Mouse (Mus musculus) kidney, adult 8-10 months (tissue): Measurements from ENCODE around the gene Tyms.
A peak's percentile ranks its signal among the peaks of the same experiment; 100 is the strongest.

Experiments used
- DNase-seq, 2 experiments: peaks; one replicate each; pipeline ENCODE4 v3.0.0; 2022

Gene Tyms

DNA sequence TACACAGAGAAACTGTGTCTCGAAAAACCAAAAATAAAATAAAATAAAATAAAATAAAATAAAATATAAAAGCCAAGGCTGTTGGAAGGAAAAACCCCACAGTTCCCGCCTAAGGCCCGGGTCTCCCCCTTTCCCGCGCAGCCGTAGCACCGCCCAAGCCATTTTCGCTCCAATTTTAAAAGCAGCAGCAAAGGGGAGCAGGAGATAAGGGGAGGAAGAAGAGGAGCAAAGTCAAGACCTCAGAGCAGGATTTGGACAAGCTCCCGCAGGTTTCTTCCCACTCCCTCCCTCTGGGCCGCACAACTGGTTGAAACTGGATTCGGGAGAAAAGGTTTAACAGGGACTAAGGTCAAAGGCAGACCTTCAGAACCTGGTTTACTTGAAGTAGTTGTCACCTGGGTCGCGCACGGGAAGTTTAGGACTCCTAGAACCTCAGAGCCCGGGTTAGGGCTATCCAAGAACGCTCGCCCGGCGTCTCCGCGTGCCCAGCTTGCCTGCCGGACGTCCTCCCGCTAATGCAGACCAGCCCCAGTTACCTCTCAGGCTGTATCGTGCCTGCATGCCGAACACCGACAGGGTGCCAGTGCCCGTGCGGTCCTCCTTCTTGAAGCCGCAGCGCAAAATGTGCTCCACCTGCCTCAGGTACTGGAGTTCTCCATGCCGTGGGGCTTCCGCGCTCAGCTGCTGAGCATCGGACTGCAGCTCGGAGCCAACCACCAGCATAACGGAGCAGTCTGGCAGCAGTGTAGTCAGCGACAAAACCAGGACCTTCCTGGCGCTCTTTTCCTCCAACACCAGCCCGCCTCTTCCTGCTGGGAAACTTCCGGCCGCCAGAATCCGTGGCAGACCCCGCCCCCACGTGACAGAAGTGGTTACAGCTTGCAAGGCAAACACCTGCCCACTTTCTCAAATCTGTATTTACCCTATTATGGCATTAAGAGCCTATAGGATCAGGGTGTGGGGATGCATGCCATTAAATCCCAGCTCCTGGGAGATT, at the start of gene Tyms:
TSS of gene Tyms (minus strand) at position 793 of the 997 bp plus-strand sequence.
- peak; percentile 74 to 85 for DNase-seq

DNA sequence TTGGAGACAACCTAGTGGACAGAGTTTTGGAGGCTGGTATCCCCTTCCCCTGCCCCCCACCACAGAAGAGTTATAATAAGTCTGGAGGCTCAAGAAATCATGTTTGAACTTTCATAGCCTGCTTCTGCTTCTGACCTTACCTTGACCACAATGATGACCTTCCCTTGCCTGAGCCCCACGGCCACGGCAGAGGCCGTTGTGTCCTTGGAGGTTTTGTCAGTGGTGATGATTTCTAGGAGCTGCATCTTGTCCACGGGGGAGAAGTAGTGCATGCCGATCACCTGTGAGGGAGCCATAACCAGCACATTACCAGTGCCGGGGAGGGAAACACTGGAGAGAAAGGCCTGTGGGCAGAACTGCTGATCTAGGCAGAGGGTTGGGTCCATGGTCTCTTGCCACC, 49.1 kb upstream of the Tyms start:
- no peak for DNase-seq

GRCm38 (mm10) chr5:30120106-30120505, 46.7 kb upstream of the Tyms start:
- peak; percentile 67 to 70 for DNase-seq

DNA sequence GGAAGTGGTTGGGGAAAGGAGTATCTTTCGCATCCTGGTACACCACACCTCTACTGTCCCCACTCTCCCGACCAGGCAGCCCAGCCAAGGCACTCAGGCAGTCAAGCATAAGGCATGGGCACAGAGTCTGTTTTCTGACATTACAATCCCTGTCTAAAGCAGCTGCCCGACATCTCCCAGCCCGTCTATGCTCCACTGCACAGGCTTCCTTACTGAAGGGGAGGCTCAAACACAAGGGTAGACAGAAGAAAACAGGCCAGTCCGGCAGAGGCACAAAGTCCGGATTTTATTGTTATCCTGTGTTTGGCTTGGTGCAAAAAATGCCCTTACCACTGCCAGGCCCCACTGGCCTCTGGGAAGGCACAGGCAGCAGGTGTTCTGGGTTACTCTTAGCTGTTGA, 45.7 kb upstream of the Tyms start:
- peak; percentile 41 to 54 for DNase-seq

DNA sequence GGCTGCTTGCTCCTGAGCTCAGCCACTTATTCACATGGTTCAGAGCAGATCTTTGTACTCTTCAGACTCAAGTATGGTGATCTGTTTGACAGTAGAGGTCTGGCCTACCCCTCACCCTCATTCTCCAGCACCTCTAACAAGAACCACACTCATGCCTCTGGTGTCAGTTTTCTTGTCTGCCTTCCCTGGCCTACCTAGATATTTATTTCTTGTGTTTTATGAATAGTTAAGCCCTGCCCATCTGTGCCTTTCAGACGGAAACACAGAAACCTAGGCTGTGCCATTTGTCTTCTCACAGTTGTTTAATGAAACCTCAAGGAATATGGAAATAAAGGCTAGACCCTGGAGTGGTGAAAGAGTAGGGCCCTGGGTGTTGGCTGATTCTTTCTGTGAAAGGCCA, 44.6 kb upstream of the Tyms start:
- no peak for DNase-seq

DNA sequence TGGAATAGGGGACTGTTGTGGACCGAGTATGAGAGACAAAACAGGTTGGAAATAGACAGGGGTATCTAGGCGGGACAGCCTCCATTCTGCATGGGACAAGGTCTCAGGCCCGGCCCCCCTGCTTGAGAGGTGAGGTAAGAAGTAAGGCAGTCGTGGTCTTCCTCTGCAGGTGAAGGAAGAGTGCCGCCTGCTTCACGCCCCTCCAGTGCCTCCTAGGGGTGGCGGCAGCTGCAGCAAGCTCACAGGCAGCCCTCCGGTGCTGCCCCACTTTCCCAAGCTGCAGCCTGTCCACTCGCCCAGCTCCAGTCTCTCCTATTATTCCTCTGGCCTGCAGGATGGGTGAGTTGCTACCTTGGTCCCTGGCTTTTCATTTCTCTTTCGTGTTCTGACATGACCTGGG, 42.3 kb upstream of the Tyms start:
- no peak for DNase-seq

DNA sequence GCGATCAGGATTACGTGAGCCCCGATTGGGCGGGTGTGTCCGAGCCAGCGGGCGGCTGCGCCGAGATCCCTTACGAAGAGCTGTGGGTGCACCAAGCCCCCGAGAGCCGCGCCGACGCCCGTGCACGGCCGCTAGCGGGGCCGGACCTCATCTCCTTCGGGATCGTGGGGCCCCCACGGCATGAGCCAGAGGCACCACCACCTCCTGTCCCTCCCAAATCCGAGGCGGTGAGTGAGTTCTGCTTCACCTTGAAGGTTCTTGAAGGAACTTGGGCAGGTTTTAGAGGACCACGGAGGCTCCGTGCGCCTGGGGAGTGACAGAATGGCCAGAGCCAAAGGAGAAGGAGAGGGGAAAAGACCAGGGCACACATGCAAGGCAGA, 41.3 kb upstream of the Tyms start:
- DNase-seq = no peak

- peak in 1 of 2 experiments; percentile 33 for DNase-seq
Measured at GRCm38 (mm10) chr5:30113881-30114760, 40.7 kb upstream of the Tyms start.

DNA sequence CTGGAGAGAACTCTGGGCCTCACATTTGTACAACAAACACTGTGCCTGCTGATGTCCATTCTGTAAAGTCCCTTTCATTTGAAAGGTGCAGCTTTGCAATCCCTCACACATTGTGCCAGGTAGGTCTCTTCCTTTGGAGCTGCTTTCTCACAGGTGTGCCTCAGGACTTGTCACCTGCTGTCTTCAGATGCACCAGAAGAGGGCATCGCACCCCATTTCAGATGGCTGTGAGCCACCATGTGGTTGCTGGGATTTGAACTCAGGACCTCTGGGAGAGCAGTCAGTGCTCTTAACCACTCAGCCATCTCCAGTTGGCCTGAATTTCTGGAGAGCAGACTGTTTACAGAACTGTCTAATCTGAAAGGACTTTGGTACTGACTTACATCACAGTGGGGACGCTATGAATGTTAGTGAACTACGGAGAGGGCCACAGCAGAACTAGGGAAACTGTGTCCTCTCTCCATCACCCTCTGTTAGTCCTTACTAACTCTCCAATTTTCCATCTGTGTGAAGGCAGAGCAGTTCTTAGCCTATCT, 39.2 kb upstream of the Tyms start:
- no peak for DNase-seq

DNA sequence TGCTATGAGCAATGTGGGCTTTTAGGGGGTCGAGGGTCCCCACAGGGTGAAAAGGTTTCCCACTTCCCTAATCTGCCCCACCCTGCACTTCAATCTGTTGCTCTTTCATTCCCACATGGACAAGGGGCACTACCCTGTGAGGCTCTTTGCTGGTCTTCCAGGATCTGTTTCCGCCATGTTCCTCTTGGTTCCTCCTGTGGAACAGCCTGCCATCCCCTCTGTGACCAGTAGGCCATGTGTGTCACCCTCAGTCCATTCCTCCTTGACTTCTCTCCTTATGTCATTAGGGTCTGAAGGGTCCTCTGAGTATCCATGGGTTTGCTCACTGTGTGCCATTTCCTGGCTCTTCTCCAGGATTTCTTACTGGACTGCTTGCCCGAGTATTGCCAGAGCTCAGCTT, 38.4 kb upstream of the Tyms start:
- DNase-seq = no peak

- no peak for DNase-seq
Measured at GRCm38 (mm10) chr5:30111126-30111525, 37.7 kb upstream of the Tyms start.

GRCm38 (mm10) chr5:30110371-30111060, 37.1 kb upstream of the Tyms start:
- no peak for DNase-seq

- no peak for DNase-seq
Measured at GRCm38 (mm10) chr5:30109899-30110298, 36.5 kb upstream of the Tyms start.

DNA sequence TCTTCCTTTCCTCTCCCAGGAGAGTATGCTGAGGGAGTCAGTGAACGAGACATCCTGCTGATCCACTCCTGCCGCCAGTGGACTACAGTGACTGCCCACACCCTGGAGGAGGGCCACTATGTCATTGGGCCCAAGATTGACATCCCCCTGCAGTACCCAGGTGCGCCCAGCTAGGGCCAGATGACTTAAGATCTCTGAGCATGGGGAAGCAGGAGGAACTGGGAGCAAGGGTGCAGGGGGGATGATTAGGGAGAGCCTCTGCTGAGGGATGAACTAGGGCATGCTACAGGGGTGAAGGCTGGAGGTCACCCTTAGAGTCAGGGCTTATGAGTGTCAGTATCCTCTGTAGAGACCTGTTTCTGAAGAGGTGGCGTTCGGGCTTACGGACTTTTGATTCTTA, 34.8 kb upstream of the Tyms start:
- DNase-seq = no peak

DNA sequence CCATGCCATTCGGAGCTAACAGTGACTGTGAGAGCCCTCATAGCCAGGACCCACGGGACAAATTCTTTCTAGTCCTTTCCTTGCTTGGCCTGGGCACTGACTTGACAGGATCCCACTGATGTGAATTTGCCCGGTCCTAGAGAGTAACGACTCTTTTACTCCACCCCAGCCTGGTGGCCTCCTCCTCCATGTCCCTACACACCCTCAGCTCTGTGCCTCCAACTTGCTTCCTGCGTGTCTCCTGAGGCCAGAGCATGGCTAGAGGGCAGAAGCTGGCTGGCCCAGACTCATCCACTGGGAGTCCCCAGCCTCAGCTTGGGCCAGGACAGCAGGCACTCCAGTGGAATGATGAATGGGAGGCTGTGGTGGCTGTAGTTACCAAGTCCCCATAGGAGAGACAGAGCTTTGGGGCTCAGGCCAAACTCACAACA, 34.2 kb upstream of the Tyms start:
- no peak for DNase-seq

DNA sequence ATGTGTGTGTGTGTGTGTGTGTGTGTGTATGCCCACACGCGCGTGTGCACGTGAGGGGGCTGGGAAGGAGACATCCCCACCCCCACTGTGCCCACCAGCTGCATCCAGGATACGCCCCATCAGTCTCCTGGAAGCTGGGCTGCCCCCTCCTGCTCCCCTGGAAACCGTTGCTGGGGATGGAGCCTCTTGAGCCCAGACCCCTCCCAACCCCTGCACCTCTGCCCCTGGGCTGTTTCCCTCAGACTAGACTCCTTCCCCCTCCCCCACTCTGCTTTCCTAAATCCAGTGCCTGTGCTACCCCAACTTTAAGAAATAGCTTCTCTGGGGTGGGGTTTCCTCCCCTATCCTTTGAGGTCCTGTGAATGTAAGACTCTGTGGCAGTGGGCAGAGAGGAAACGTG, 33.8 kb upstream of the Tyms start:
- DNase-seq = no peak

DNA sequence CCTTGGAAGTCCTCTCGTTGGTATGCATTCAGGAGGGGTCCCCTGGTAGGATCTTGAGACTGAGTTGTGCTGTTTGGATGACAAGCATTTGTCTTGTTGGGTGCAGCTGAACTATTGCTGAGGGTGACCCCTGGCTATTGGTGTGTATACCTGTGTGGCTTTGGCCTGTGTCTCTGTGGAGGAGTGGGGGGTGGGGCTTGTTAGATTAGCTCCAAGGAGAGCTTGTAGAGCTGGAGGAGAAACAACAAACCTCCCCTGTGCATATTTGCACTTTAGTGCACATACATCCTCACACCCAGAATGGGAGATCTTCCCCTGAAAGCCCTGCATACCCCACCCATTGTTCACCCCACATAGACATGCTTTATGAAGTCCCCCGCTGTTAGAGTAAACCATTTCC, 33.3 kb upstream of the Tyms start:
- DNase-seq = no peak

GRCm38 (mm10) chr5:30105668-30106300, 32.4 kb upstream of the Tyms start, which contains the start of gene 3110082J24Rik:
TSS of gene 3110082J24Rik (minus strand) at chr5:30106086.
- no peak for DNase-seq

DNA sequence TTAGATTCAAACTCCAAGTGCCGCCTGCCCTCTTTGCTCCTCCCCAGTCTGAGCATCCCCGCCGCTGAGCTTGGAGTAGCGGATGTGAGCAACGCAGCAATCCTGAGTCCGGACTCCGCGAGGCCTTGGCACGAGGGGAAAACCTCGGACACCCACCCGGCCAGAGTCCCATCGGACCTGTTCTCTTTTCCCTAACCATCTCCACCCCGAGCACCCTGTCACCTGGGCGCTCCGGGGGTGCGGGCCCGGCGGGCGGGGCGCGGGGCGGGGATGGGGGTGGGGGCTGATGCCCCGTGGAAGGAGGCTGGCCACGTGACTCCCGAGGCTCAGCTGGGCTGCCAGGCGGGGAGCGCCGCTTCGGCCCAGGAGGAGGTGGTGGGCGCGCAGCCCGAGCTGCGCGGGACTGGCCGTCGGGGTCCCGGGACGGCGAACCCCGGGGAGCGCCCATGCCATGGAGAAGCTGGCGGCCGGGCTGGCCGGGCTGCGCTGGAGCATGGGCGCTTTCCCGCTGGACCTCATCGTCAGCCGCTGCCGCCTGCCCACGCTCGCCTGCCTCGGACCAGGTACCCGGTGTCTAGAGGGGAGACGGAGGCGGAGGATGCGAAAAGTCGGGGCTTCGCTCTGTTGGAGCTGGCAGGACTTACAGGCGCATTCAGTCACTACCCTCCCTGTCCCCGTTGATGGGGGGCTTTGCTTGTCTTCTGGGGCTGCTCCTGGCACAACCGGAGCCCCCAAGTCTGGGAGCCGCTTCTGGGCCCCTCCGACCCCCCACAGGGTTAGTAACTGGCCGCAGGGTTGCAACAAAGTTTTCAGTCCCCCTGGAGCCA, 31.6 kb upstream of the Tyms start, which contains the start of gene Garem2:
TSS of gene Garem2 (plus strand) at position 321 of the 827 bp plus-strand sequence.
- DNase-seq = no peak

GRCm38 (mm10) chr5:30104339-30104738, 30.9 kb upstream of the Tyms start:
- peak; percentile 34 to 54 for DNase-seq

DNA sequence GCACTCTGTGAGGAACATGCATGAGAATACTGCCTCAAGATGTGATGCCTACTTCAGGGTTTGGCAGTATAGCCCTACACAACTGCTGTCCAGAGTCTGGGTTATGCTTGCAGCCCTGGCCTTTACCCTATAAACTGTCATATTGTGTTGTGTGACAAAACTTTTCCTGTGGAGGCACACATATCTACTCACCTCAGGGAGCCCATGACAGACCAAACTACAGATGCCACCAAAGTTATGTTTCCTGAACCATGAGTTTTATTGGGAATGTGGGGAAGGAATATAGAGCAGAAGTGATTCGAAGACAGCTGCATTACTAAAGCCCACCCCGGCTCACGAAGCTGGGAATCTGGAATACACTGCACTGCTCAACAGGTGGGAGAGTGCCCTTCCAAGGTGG, 29.9 kb upstream of the Tyms start:
- DNase-seq = no peak
